Mouse (Mus musculus) heart, adult 2 months (tissue): ENCODE measurements around the gene Siglec1. TPM values are rescaled to one million over a fixed set of nuclear protein-coding genes. Genes with fewer than 3 reads are reported as not detected.

ENCODE experiments used
- DNase-seq, 2 experiments: peaks; one replicate each; pipeline ENCODE4 v3.0.0; 2021
- H3K27ac ChIP-seq: fragments of 200-600 bp; 2 replicates; pipeline ENCODE4 v1.8.1; 2022
- H3K27me3 ChIP-seq: fragments of 200-500 bp; 2 replicates; pipeline ENCODE4 v1.6.1; 2012; ENCODE audit warnings: mild to moderate bottlenecking, low read length, inconsistent platforms, mixed read lengths; ENCODE audit not compliant: control insufficient read depth, insufficient read depth
- H3K36me3 ChIP-seq: fragments of 200-500 bp; 2 replicates; pipeline ENCODE4 v1.6.1; 2012; ENCODE audit warnings: low read length, inconsistent platforms; ENCODE audit not compliant: control insufficient read depth, insufficient read depth
- H3K4me1 ChIP-seq: fragments of 200-500 bp; 2 replicates; pipeline ENCODE4 v1.6.1; 2011; ENCODE audit warnings: low read length; ENCODE audit not compliant: control insufficient read depth, insufficient read depth
- H3K4me3 ChIP-seq: fragments of 200-600 bp; 2 replicates; pipeline ENCODE4 v1.8.1; 2022
- H3K79me2 ChIP-seq: fragments of 200-500 bp; replicated peaks from 2 replicates; pipeline ENCODE4 v1.6.1; 2012; ENCODE audit warnings: mild to moderate bottlenecking, inconsistent platforms, low read length, moderate library complexity, mixed read lengths; ENCODE audit not compliant: control insufficient read depth, insufficient read depth
- H3K9ac ChIP-seq: fragments of 200-500 bp; 2 replicates; pipeline ENCODE4 v1.6.1; 2012; ENCODE audit warnings: low read depth, mild to moderate bottlenecking, control low read depth, inconsistent platforms, low read length, mixed read lengths
- CTCF ChIP-seq: fragments of 200-600 bp; IDR thresholded peaks from 2 replicates; pipeline ENCODE4 v1.8.1; 2022; ENCODE audit warnings: antibody characterized with exemption, mild to moderate bottlenecking, moderate library complexity
- EP300 ChIP-seq: fragments of 200-500 bp; IDR thresholded peaks from 2 replicates; pipeline ENCODE4 v1.6.1; 2011; ENCODE audit warnings: low read depth, low read length, control low read depth; ENCODE audit not compliant: insufficient read depth
- POLR2A ChIP-seq: fragments of 200-500 bp; IDR thresholded peaks from 2 replicates; pipeline ENCODE4 v1.6.1; 2011; ENCODE audit warnings: mild to moderate bottlenecking, low read depth, low read length, control low read depth; ENCODE audit not compliant: insufficient read depth
- WGBS: fragments of 180-500 bp; shearing (Covaris S2); methylation state at CpG from one replicate; pipeline ENCODE4 v1.1.7; 2018; 5-methylcytosine and 5-hydroxymethylcytosine counted together
- intact Hi-C: fragments of 180-260 bp; cut with DNase I; formaldehyde crosslinking; loops from one replicate; pipeline ENCODE4 v1.15.1; 2025
- polyA plus RNA-seq: library from polyadenylated mRNA; depleted of rRNA; stranded (reverse); fragments of >200 nt; gene quantifications from 2 replicates; pipeline ENCODE4 v1.2.3, GENCODE M21; 2012
- total RNA-seq, 2 experiments: library from RNA; stranded (reverse); gene quantifications; 2 replicates each; pipeline ENCODE4 v1.2.3; 2021

Gene Siglec1
- total and polyA plus RNA-seq, 3 experiments, result 2.1 to 3.1 (median 2.5) TPM

- H3K9ac ChIP-seq, result no peak overlapping the region
- intact Hi-C loops, result no loop called here
- peaks cover 2% of the 10 kb centered on the region; the same call in 1 of the 2 replicates for H3K36me3 ChIP-seq
- H3K27me3 ChIP-seq, result no peaks in the 10 kb centered on the region
- peaks cover 5% of the 10 kb centered on the region for H3K4me1 ChIP-seq
- no peak overlapping the region for H3K4me3 ChIP-seq
- peak overlapping the region; percentile 41 for H3K27ac ChIP-seq
- TF ChIP-seq CTCF (no peak), POLR2A (no peak), EP300 (0 out of 2 replicates have a peak, but pooled peaks have one; percentile 48)
- WGBS, result 32% methylated on average over 3 of the region's 3 CpGs
- DNase-seq, result peak; percentile 35 to 65
- H3K79me2 ChIP-seq, result no peaks in the 10 kb centered on the region
Measured at GRCm38 (mm10) chr2:131090852-131091251, 4.3 kb upstream of the Siglec1 start.

- Histone ChIP-seq H3K27me3 (no peaks in the 10 kb centered on the region), H3K79me2 (no peaks in the 10 kb centered on the region), H3K9ac (no peak overlapping the region), H3K4me1 (peaks cover 4% of the 10 kb centered on the region), H3K27ac (no peak overlapping the region), H3K36me3 (no peaks in the 10 kb centered on the region), H3K4me3 (no peak overlapping the region)
- WGBS, result 89% methylated on average over 1 of the region's 1 CpGs
- peak; percentile 23 to 34 for DNase-seq
- intact Hi-C loops, result no loop called here
- TF ChIP-seq POLR2A (no peak), CTCF (no peak), EP300 (no peak)
Measured at GRCm38 (mm10) chr2:131089634-131090033, 3.1 kb upstream of the Siglec1 start.

GRCm38 (mm10) chr2:131088581-131088980 lies 2.0 kb upstream of the Siglec1 start:
- Histone ChIP-seq H3K36me3 (no peaks in the 10 kb centered on the region), H3K9ac (no peak overlapping the region), H3K27ac (no peak overlapping the region), H3K79me2 (no peaks in the 10 kb centered on the region), H3K27me3 (no peaks in the 10 kb centered on the region), H3K4me1 (peaks cover 4% of the 10 kb centered on the region), H3K4me3 (no peak overlapping the region)
- WGBS, result 56% methylated on average over 4 of the region's 4 CpGs
- DNase-seq, result no peak
- intact Hi-C loops, result no loop called here
- TF ChIP-seq CTCF (no peak), POLR2A (no peak), EP300 (no peak)

- TF ChIP-seq EP300 (no peak), POLR2A (no peak), CTCF (no peak)
- H3K27ac ChIP-seq, result no peak overlapping the region
- DNase-seq, result no peak
- no peaks in the 10 kb centered on the region for H3K27me3 ChIP-seq
- H3K36me3 ChIP-seq, result no peaks in the 10 kb centered on the region
- no peaks in the 10 kb centered on the region for H3K4me1 ChIP-seq
- intact Hi-C loops, result no loop called here
- 86% methylated on average over 4 of the region's 4 CpGs for WGBS
- H3K79me2 ChIP-seq, result no peaks in the 10 kb centered on the region
- H3K9ac ChIP-seq, result no peak overlapping the region
- H3K4me3 ChIP-seq, result no peak overlapping the region
Measured at GRCm38 (mm10) chr2:131084206-131084605, 2.4 kb downstream of the Siglec1 start.

- intact Hi-C loops, result no loop called here
- no peaks in the 10 kb centered on the region for H3K4me1 ChIP-seq
- no peaks in the 10 kb centered on the region for H3K27me3 ChIP-seq
- H3K27ac ChIP-seq, result no peak overlapping the region
- TF ChIP-seq EP300 (no peak), CTCF (no peak), POLR2A (no peak)
- DNase-seq, result no peak
- H3K4me3 ChIP-seq, result no peak overlapping the region
- 64% methylated on average over 5 of the region's 5 CpGs for WGBS
- no peaks in the 10 kb centered on the region for H3K36me3 ChIP-seq
- no peak overlapping the region for H3K9ac ChIP-seq
- H3K79me2 ChIP-seq, result no peaks in the 10 kb centered on the region
Measured at GRCm38 (mm10) chr2:131080507-131080906, 6.1 kb downstream of the Siglec1 start.

DNA sequence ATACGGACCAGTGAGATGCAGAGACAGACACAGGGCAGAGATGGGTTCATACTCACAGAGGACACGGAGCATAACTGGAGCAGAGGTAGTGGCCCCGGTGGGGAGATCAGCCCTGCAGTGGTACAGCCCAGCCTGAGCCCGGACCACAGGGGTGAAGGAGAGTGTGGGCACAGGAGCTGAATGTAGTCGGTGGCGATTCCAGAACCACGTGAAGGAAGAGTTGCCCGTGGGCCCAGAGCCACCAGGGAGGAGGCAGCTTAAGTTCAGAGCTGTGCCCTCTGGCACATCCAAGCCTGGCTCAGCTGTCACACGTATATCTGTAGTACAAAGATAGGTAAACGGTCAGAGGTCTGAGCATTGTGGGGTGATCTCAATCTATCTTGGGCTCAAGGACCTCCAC lies 14.0 kb downstream of the Siglec1 start:
- Histone ChIP-seq H3K27ac (no peak overlapping the region), H3K4me1 (no peaks in the 10 kb centered on the region), H3K36me3 (no peaks in the 10 kb centered on the region), H3K4me3 (no peak overlapping the region), H3K79me2 (no peaks in the 10 kb centered on the region), H3K9ac (no peak overlapping the region), H3K27me3 (no peaks in the 10 kb centered on the region)
- DNase-seq, result no peak
- 87% methylated on average over 10 of the region's 10 CpGs for WGBS
- intact Hi-C loops, result no loop called here
- TF ChIP-seq CTCF (no peak), POLR2A (no peak), EP300 (no peak)
